Mouse (Mus musculus) forebrain, embryonic 14.5 days (tissue): ENCODE measurements around the gene Sema3d. TPM values are rescaled to one million over a fixed set of nuclear protein-coding genes. Genes with fewer than 3 reads are reported as not detected.

Source experiments
- ATAC-seq: fragments of 200-750 bp; cut with Nextera tagmentation; 2 replicates; pipeline ENCODE4 v1.8.0; 2017; ENCODE audit warnings: mild to moderate bottlenecking, moderate library complexity
- DNase-seq: peaks from one replicate; pipeline ENCODE4 v3.0.0-alpha.2; 2015; ENCODE audit warnings: low spot score
- H3K27ac ChIP-seq: fragments of 300-500 bp; sonication (generic); 2 replicates; pipeline ENCODE4 v1.5.1; 2014; ENCODE audit warnings: low read depth, mild to moderate bottlenecking, control low read depth, low read length, moderate library complexity
- H3K27me3 ChIP-seq: fragments of 300-500 bp; sonication (generic); replicated peaks from 2 replicates; pipeline ENCODE4 v1.6.1; 2014; ENCODE audit warnings: low read length, control low read depth, mixed read lengths; ENCODE audit not compliant: control insufficient read depth, insufficient read depth
- H3K36me3 ChIP-seq: fragments of 300-500 bp; sonication (generic); 2 replicates; pipeline ENCODE4 v1.6.1; 2014; ENCODE audit warnings: low read length, control low read depth; ENCODE audit not compliant: control insufficient read depth, insufficient read depth
- H3K4me1 ChIP-seq: fragments of 300-500 bp; sonication (generic); 2 replicates; pipeline ENCODE4 v1.6.1; 2014; ENCODE audit warnings: antibody characterized with exemption, low read length, control low read depth; ENCODE audit not compliant: control insufficient read depth, insufficient read depth
- H3K4me2 ChIP-seq: fragments of 300-500 bp; sonication (generic); 2 replicates; pipeline ENCODE4 v1.6.1; 2014; ENCODE audit warnings: mild to moderate bottlenecking, control low read depth, low read length
- H3K4me3 ChIP-seq: fragments of 300-500 bp; sonication (generic); 2 replicates; pipeline ENCODE4 v1.5.1; 2014; ENCODE audit warnings: low read depth, low read length, control low read depth
- H3K9ac ChIP-seq: fragments of 300-500 bp; sonication (generic); 2 replicates; pipeline ENCODE4 v1.6.1; 2014; ENCODE audit warnings: mild to moderate bottlenecking, low read length, control low read depth, moderate library complexity
- H3K9me3 ChIP-seq: fragments of 300-500 bp; sonication (generic); replicated peaks from 2 replicates; pipeline ENCODE4 v1.6.1; 2016; ENCODE audit warnings: low read length, control low read depth, mixed read lengths; ENCODE audit not compliant: control insufficient read depth
- WGBS: fragments of 180-500 bp; shearing (Covaris S2); extraction: QIAGEN DNeasy Blood & Tissue Kit; methylation state at CpG from one replicate; pipeline ENCODE4 v1.1.7; 2014; 5-methylcytosine and 5-hydroxymethylcytosine counted together
- polyA plus RNA-seq: library from polyadenylated mRNA; unstranded; fragments of >200 nt; fragmentation: Nextera tagmentation; extraction: Ambion mirVana; gene quantifications from 2 replicates; pipeline ENCODE4 v1.2.1, GENCODE M21; 2014

Gene Sema3d
- polyA plus RNA-seq, 1 experiment from 2014 or later: 1.3 TPM

GRCm38 (mm10) chr5:12528596-12528995 lies 145.4 kb downstream of the Sema3d start:
- Histone ChIP-seq H3K4me1 (peaks cover 7% of the 10 kb centered on the region; the same call in 1 of the 2 replicates), H3K27me3 (no peaks in the 10 kb centered on the region), H3K9me3 (no peaks in the 10 kb centered on the region), H3K36me3 (no peaks in the 10 kb centered on the region), H3K4me2 (no peak overlapping the region), H3K27ac (no peak overlapping the region), H3K9ac (no peak overlapping the region), H3K4me3 (no peak overlapping the region)
- ATAC-seq (no peak), DNase-seq (no peak)
- WGBS: 92% methylated on average over 2 of the region's 2 CpGs

GRCm38 (mm10) chr5:12529771-12530170 lies 146.6 kb downstream of the Sema3d start:
- WGBS: 12% methylated on average over 1 of the region's 1 CpGs

DNA sequence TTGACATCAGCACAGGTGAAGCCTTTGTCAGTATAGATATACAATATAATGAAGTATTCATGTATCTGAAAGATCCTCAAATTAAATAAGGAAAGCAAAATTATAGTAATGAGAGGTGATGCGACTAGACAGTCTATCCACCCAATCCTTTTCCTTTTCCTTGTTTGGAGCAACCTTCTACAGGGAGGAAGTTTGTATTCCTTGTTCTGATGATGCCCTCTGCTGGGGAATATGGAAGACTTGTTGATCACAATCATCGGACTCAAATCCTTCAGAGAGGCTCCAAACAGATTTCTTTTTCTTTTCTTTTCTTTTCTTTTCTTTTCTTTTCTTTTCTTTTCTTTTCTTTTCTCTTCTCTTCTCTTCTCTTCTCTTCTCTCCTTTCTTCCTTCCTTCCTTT lies 158.1 kb downstream of the Sema3d start:
- DNase-seq (peak; percentile 83), ATAC-seq (peak; percentile 58; the same call in 1 of the 2 replicates)
- Histone ChIP-seq H3K27ac (no peak overlapping the region), H3K4me3 (no peak overlapping the region), H3K4me2 (no peak overlapping the region), H3K36me3 (no peaks in the 10 kb centered on the region), H3K9me3 (no peaks in the 10 kb centered on the region), H3K27me3 (no peaks in the 10 kb centered on the region), H3K4me1 (no peaks in the 10 kb centered on the region), H3K9ac (no peak overlapping the region)
- 22% methylated on average over 2 of the region's 2 CpGs for WGBS

More at GRCm38 (mm10) chr5:12529771-12530170, 146.6 kb downstream of the Sema3d start:
- Histone ChIP-seq H3K4me3 (no peak overlapping the region), H3K4me1 (peaks cover 7% of the 10 kb centered on the region; the same call in 1 of the 2 replicates), H3K9me3 (no peaks in the 10 kb centered on the region), H3K36me3 (no peaks in the 10 kb centered on the region), H3K9ac (no peak overlapping the region), H3K27me3 (no peaks in the 10 kb centered on the region), H3K27ac (no peak overlapping the region), H3K4me2 (no peak overlapping the region)
- DNase-seq (peak; percentile 67), ATAC-seq (peak; percentile 79)

DNA sequence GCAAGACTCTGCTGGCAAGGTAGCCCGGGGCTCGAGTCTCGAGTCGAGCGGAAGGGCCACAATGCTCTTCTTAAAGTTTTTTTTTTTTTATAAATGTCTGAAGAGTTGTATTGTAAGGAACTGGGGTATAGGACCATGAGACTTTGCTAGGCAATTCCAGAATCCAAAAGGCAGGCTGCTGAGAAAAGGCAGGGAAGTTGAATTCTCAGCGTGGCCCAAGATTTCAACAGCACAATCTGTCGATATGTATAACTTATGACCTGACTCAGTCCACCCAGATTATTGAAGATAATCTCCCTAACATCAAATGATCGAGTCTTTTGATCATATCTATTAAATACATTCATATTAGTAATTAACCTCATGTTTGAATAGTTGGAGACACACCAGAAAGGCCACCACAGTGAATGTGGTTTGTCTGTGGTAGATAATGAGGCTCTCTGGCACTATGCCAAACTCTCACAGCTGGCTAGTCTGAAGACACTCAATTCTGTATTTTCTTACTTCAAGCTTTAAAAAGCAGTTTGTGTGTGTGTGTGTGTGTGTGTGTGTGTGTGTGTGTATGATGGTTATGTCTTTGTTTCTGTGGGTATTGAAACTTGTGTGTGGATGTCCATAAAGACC lies 166.0 kb downstream of the Sema3d start:
- ATAC-seq (peak; percentile 74), DNase-seq (peak; percentile 69)
- Histone ChIP-seq H3K4me3 (no peak overlapping the region), H3K27ac (no peak overlapping the region), H3K9ac (no peak overlapping the region), H3K9me3 (no peaks in the 10 kb centered on the region), H3K27me3 (no peaks in the 10 kb centered on the region), H3K4me1 (no peaks in the 10 kb centered on the region), H3K4me2 (no peak overlapping the region), H3K36me3 (no peaks in the 10 kb centered on the region)
- WGBS: 77% methylated on average over 8 of the region's 8 CpGs

- DNase-seq (no peak), ATAC-seq (no peak)
- Histone ChIP-seq H3K9ac (no peak overlapping the region), H3K27ac (no peak overlapping the region), H3K27me3 (no peaks in the 10 kb centered on the region), H3K4me1 (no peaks in the 10 kb centered on the region), H3K4me3 (no peak overlapping the region), H3K4me2 (no peak overlapping the region), H3K9me3 (no peaks in the 10 kb centered on the region), H3K36me3 (no peaks in the 10 kb centered on the region)
- 87% methylated on average over 3 of the region's 3 CpGs for WGBS
Measured at GRCm38 (mm10) chr5:12555401-12555800, 172.2 kb downstream of the Sema3d start.

DNA sequence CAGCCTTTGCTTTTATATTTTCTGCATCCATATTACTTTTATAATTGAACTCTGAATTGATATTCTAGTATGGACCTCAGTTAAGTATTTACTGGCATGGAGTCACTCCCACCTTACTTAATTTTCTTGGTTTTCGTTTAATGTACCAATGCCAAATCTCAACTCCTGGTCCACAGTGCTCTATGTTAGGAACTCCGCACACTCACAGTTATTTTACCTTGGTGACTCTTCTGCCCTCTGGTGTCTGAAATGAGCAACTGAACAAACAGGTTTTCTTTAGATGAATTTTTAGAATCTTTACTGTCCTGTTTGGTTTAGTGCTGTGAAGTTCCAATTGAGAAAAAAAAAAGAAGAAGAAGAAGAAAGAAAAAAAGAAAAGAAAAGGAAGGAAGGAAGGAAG lies 174.7 kb downstream of the Sema3d start:
- no peaks in the 10 kb centered on the region for H3K36me3 ChIP-seq
- DNase-seq: peak; percentile 60
- H3K9ac ChIP-seq: no peak overlapping the region
- H3K4me1 ChIP-seq: no peaks in the 10 kb centered on the region
- H3K27me3 ChIP-seq: no peaks in the 10 kb centered on the region
- H3K9me3 ChIP-seq: no peaks in the 10 kb centered on the region
- WGBS: 37% methylated on average over 2 of the region's 2 CpGs
- no peak for ATAC-seq
- no peak overlapping the region for H3K27ac ChIP-seq
- no peak overlapping the region for H3K4me2 ChIP-seq
- no peak overlapping the region for H3K4me3 ChIP-seq

- no peaks in the 10 kb centered on the region for H3K9me3 ChIP-seq
- H3K27me3 ChIP-seq: no peaks in the 10 kb centered on the region
- DNase-seq (no peak), ATAC-seq (no peak)
- H3K4me1 ChIP-seq: no peaks in the 10 kb centered on the region
- H3K9ac ChIP-seq: no peak overlapping the region
- no peak overlapping the region for H3K27ac ChIP-seq
- WGBS: 2% methylated on average over 2 of the region's 2 CpGs
- H3K4me2 ChIP-seq: no peak overlapping the region
- H3K4me3 ChIP-seq: no peak overlapping the region
- H3K36me3 ChIP-seq: no peaks in the 10 kb centered on the region
Measured at GRCm38 (mm10) chr5:12561740-12562139, 178.6 kb downstream of the Sema3d start.

DNA sequence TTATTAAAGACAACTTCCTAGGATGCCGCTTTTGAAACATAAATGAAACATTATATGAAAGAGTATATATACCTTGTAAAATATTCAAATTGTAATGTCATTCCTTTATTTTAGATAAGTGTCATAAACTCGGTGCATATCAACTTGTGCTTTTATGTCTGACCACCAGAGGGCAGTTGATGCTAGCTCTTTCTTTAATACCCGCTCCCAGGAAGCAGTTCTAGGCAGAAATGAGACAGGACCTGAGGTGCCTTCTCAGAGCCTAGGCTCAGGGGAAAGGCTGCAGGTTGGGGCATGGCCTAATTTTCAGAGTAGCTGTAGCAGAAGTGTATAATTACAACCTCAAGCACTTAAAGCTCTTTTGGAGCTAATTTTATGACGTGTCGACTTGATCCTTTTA lies 179.0 kb downstream of the Sema3d start:
- DNase-seq (peak; percentile 87), ATAC-seq (peak; percentile 79)
- Histone ChIP-seq H3K27me3 (no peaks in the 10 kb centered on the region), H3K4me1 (no peaks in the 10 kb centered on the region), H3K9ac (no peak overlapping the region), H3K36me3 (no peaks in the 10 kb centered on the region), H3K27ac (no peak overlapping the region), H3K4me2 (no peak overlapping the region), H3K4me3 (no peak overlapping the region), H3K9me3 (no peaks in the 10 kb centered on the region)
- WGBS: 39% methylated on average over 5 of the region's 5 CpGs

DNA sequence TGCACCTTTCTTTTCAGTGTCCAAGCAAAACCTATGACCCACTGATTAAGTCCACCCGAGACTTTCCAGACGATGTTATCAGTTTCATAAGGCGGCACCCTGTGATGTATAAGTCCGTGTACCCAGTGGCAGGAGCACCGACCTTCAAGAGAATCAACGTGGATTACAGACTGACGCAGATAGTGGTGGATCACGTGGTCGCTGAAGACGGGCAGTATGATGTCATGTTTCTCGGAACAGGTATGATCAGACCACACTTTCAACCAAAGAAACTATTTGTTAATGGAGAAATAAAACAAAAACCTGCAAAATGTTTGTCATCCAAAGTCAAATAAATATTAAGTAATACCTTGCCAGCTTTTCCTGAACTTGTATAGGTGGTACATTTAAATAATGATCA lies 179.9 kb downstream of the Sema3d start:
- ATAC-seq: no peak
- WGBS: 91% methylated on average over 11 of the region's 11 CpGs
- Histone ChIP-seq H3K4me2 (no peak overlapping the region), H3K4me3 (no peak overlapping the region), H3K9ac (no peak overlapping the region), H3K27ac (no peak overlapping the region), H3K9me3 (no peaks in the 10 kb centered on the region), H3K4me1 (no peaks in the 10 kb centered on the region), H3K27me3 (no peaks in the 10 kb centered on the region), H3K36me3 (no peaks in the 10 kb centered on the region)
- no peak for DNase-seq
